Mouse (Mus musculus): ENCODE data around the gene 4933416C03Rik.

Gene 4933416C03Rik

DNA sequence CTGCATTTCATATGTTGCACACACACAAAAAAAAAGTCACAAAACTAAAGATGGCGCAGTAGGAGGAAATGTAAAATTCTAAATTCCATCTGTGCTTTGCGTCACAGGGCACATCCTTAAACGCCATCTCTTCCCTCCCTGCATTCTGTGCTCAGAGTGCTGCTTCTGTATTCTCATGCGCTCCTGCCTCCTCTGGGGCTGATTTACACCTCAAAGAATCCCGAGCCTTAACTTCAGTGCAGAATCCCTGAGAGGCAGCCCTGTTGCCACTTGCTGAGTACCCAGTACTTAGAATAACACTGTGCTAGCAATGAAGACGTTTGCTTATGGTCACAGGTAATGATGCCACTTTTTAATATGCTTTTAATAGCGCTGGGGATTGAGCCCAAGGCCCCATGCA lies 34.3 kb downstream of the 4933416C03Rik start:
- DNase-seq (ENCODE audit: low spot score): no peak

DNA sequence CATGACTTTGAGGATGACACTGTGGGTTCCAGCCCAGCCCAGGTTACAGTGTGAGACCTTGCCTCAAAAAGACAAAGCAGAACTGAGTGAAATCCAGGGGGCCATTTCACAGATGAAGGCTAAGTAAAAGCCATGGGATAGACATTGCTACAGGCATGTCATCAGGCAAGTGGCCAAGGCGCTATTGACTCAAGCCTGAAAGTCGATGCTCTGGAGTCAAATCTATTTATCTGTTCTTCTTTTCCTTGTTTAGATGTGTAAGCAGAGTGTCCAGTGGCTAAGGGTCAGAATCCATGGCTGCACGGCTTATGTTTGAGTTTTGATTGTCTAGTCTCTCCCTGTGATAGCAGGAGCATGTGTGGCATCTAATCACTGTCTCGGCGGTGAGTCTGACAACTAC lies 35.1 kb downstream of the 4933416C03Rik start:
- DNase-seq (ENCODE audit: low spot score): no peak

DNA sequence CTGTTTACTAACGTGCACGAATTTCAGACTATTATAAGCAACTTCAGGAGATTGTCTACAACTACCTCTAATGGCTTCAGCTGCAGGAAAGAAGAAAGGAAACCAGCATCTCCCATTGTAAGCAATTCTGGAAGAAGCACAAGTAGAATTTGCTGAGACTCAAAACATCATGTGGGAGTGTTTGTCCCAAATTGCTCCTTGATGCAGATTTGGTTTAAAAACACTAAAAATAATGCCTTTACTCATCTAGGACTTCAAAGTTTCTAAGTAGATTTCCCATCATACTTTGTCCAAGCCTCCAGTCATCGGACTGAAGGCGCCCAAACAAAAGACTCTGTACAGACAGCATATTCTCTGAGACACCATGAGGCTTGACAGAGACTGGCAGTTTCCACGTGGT lies 37.8 kb downstream of the 4933416C03Rik start:
- no peak for DNase-seq (ENCODE audit: low spot score)
